Mouse (Mus musculus) stomach, embryonic 16.5 days (tissue): Measurements from ENCODE around the gene Ube2j1. TPM values are rescaled to one million over a fixed set of nuclear protein-coding genes. Genes with fewer than 3 reads are reported as not detected.

Source experiments
- ATAC-seq: fragments of 200-750 bp; cut with Nextera tagmentation; 2 replicates; pipeline ENCODE4 v1.8.0; 2017; ENCODE audit warnings: moderate number of reproducible peaks, moderate TSS enrichment; ENCODE audit not compliant: insufficient read depth, low FRiP score
- H3K27ac ChIP-seq: fragments of 300-500 bp; sonication (generic); 2 replicates; pipeline ENCODE4 v1.5.1; 2014; ENCODE audit warnings: low read length
- H3K27me3 ChIP-seq: fragments of 300-500 bp; sonication (generic); 2 replicates; pipeline ENCODE4 v1.6.1; 2014; ENCODE audit warnings: low read length, control low read depth, mixed read lengths; ENCODE audit not compliant: control insufficient read depth, insufficient read depth
- H3K36me3 ChIP-seq: fragments of 300-500 bp; sonication (generic); 2 replicates; pipeline ENCODE4 v1.6.1; 2014; ENCODE audit warnings: low read length; ENCODE audit not compliant: control insufficient read depth, insufficient read depth
- H3K4me1 ChIP-seq: fragments of 300-500 bp; sonication (generic); 2 replicates; pipeline ENCODE4 v1.6.1; 2014; ENCODE audit warnings: low read length, control low read depth, mixed read lengths; ENCODE audit not compliant: control insufficient read depth, insufficient read depth
- H3K4me2 ChIP-seq: fragments of 300-500 bp; sonication (generic); 2 replicates; pipeline ENCODE4 v1.6.1; 2014; ENCODE audit warnings: low read depth, low read length, mixed read lengths
- H3K4me3 ChIP-seq: fragments of 300-500 bp; sonication (generic); replicated peaks from 2 replicates; pipeline ENCODE4 v1.5.1; 2014; ENCODE audit warnings: mild to moderate bottlenecking, low read length
- H3K9ac ChIP-seq: fragments of 300-500 bp; sonication (generic); 2 replicates; pipeline ENCODE4 v1.6.1; 2014; ENCODE audit warnings: low read length
- H3K9me3 ChIP-seq: fragments of 300-500 bp; sonication (generic); replicated peaks from 2 replicates; pipeline ENCODE4 v1.6.1; 2016; ENCODE audit warnings: low read length, control low read depth; ENCODE audit not compliant: control insufficient read depth
- WGBS: fragments of 180-500 bp; shearing (Covaris S2); extraction: QIAGEN DNeasy Blood & Tissue Kit; methylation state at CpG from one replicate; pipeline ENCODE4 v1.1.7; 2014; 5-methylcytosine and 5-hydroxymethylcytosine counted together
- polyA plus RNA-seq: library from polyadenylated mRNA; unstranded; fragments of >200 nt; fragmentation: Nextera tagmentation; extraction: Ambion mirVana; gene quantifications from 2 replicates; pipeline ENCODE4 v1.2.1, GENCODE M21; 2015

Ube2j1 gene
- polyA plus RNA-seq, 1 experiment from 2014 or later = 44.3 TPM

DNA sequence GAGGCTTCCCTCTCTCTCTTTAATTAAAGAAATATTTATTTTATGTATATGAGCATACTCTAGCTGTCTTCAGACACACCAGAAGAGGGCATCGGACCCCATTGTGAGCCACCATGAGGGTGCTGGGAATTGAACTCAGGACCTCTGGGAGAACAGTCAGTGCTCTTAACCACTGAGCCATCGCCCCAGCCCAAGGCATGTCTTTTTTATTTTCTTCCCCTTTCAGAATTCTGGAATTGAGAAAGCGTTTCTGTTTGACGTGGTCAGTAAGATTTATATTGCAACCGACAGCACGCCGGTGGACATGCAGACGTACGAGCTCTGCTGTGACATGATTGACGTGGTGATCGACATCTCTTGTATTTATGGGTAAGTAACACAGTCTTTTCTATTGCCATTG is 24.4 kb upstream of the Ube2j1 start:
- Histone ChIP-seq H3K27me3 (no peaks in the 10 kb centered on the region), H3K4me2 (no peak overlapping the region), H3K9me3 (no peaks in the 10 kb centered on the region), H3K4me1 (no peaks in the 10 kb centered on the region), H3K36me3 (no peaks in the 10 kb centered on the region), H3K4me3 (no peak overlapping the region), H3K9ac (no peak overlapping the region), H3K27ac (no peak overlapping the region)
- 92% methylated on average over 11 of the region's 11 CpGs for WGBS
- ATAC-seq = no peak

DNA sequence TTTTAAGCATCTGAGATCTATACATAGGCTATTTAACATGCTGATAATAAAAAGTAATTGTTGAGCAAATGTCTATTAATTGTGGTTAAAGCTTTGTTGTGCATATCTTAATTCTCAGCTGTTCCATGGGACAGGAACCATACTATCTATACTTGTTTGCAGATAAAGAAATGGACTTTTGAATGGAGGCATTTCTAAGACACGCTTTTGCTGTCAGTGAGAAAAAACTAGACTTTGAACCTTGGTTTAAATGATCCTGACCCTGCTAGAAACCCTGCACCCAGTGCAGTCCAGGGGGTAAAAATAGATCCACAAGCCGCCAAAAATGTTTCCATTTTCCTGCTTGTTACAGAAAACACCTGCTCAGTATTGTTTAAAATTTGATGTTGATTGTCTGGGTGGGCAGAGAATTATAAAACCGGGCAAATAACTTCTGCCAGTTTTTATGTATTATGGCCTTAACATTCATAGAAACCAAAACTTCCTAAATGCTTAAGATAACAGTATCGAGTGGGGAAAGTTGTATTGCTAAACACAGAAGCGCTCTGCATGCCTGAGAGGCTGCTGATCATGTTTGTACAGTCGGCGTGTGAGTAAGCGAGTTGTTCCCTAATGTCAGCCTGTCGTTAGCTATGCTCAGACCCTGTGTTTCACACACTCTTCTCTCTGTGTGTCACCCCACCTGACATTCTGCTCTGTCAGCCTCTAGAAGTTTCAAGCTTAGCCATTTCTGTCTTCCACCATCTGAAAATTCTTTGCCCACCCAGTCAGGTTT is 23.6 kb upstream of the Ube2j1 start:
- ATAC-seq = no peak
- H3K4me1 ChIP-seq = no peaks in the 10 kb centered on the region
- WGBS = 52% methylated on average over 9 of the region's 9 CpGs
- no peaks in the 10 kb centered on the region for H3K36me3 ChIP-seq
- H3K27me3 ChIP-seq = no peaks in the 10 kb centered on the region
- no peak overlapping the region for H3K9ac ChIP-seq
- no peak overlapping the region for H3K4me3 ChIP-seq
- no peak overlapping the region for H3K27ac ChIP-seq
- H3K4me2 ChIP-seq = no peak overlapping the region
- no peaks in the 10 kb centered on the region for H3K9me3 ChIP-seq

DNA sequence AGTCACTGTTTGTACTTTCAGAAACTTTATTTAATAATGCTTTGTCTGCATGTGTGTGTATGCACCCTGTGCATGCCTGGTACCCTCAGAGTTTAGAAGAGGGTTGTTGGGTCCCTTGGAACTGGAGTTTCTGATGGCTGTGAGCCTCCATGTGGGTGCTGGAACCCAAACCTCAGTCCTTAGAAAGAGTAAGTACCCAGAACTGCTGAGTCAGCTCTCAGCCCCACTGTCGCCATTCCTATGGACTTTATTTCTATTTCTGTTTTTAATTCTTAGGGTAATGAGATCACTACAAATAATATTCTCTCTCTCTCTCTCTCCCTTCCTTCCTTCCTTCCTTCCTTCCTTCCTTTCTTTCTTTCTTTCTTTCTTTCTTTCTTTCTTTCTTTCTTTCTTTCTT is 21.1 kb upstream of the Ube2j1 start:
- ATAC-seq = no peak
- H3K27ac ChIP-seq = no peak overlapping the region

DNA sequence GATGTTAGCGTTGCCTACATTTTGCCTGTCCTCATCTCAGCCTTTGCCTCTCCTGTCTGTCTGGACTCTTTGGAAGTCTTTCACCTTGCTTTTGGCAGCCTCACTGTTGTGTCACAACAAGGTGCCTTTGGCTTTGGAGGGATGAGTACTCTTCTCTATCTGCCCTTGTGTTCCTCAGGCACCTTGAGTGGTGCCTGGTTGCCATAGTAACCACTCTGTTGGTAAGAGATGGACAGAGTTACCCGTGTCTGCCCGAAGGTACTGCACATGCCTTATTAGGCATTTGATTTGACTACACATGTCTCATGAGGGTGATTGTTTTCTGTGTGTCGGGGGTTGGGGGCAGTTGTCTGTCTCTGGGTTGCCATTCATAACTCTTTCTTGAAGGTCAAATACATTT is 18.7 kb upstream of the Ube2j1 start:
- H3K27ac ChIP-seq = no peak overlapping the region
- no peaks in the 10 kb centered on the region for H3K4me1 ChIP-seq
- ATAC-seq = no peak
- no peaks in the 10 kb centered on the region for H3K27me3 ChIP-seq
- H3K36me3 ChIP-seq = no peaks in the 10 kb centered on the region
- whole genome bisulfite sequencing = 82% methylated on average over 4 of the region's 4 CpGs
- no peak overlapping the region for H3K4me2 ChIP-seq
- no peak overlapping the region for H3K9ac ChIP-seq
- H3K9me3 ChIP-seq = no peaks in the 10 kb centered on the region
- no peak overlapping the region for H3K4me3 ChIP-seq

More for the DNA sequence above, 21.1 kb upstream of the Ube2j1 start:
- 97% methylated on average over 1 of the region's 1 CpGs for WGBS
- no peaks in the 10 kb centered on the region for H3K9me3 ChIP-seq
- no peaks in the 10 kb centered on the region for H3K4me1 ChIP-seq
- H3K4me3 ChIP-seq = no peak overlapping the region
- no peaks in the 10 kb centered on the region for H3K36me3 ChIP-seq
- H3K27me3 ChIP-seq = no peaks in the 10 kb centered on the region
- no peak overlapping the region for H3K4me2 ChIP-seq
- H3K9ac ChIP-seq = no peak overlapping the region

DNA sequence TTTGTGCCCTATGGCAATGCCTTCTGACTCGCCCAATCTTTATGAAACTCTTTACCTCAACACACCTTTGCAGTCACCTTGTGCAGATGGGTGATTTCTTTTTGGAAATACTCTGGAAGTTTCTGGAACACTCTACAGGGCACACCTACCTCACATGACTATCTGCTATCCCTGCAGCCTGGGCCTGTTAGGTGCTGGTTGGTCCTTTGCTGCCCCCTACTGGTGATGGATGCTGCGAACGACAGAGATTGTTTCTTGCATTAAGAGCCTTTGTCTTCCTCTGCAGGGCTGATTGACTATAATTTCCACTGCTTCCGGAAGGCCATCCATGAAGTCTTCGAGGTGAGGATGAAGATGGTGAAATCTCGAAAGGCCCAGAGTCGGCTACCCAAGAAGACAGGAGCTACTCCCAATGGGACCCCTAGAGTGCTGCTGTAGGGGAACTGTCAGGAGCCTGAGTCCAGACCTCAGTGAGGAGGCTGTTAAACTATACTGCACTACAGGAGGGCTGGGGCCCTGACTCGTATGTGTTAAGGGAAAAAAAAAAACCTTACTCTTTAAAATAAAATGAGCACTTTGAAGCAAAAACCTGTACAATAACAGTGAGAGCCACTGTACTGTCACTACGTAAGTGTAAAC is 12.7 kb upstream of the Ube2j1 start:
- Histone ChIP-seq H3K9me3 (no peaks in the 10 kb centered on the region), H3K4me3 (no peak overlapping the region), H3K4me1 (no peaks in the 10 kb centered on the region), H3K36me3 (no peaks in the 10 kb centered on the region), H3K27me3 (no peaks in the 10 kb centered on the region), H3K4me2 (no peak overlapping the region), H3K9ac (no peak overlapping the region), H3K27ac (no peak overlapping the region)
- 49% methylated on average over 9 of the region's 9 CpGs for WGBS
- peak; percentile 76; the same call in 1 of the 2 replicates for ATAC-seq

DNA sequence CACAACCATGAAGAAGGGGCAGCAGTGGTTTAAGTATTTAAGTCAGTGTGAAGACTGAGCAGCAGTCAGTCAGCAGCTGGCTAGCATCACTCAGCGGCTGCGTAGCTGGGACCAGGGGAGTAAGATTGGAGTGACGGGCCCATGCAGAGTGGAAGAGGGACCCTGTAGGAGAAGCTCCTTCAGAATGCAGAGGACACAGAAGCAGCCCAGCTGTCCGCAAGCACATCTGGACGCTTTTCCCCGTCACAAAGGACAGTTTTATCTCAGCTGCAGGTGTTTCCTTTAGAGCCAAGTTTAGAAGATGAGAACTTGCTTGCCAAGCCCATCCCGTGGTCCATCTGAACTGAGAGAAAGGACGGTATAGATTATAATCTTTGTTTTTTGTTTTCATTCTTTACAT is 6.8 kb upstream of the Ube2j1 start:
- WGBS = 68% methylated on average over 8 of the region's 8 CpGs
- H3K9me3 ChIP-seq = no peaks in the 10 kb centered on the region
- no peak overlapping the region for H3K9ac ChIP-seq
- H3K27me3 ChIP-seq = no peaks in the 10 kb centered on the region
- H3K4me3 ChIP-seq = no peak overlapping the region
- H3K4me2 ChIP-seq = no peak overlapping the region
- H3K4me1 ChIP-seq = no peaks in the 10 kb centered on the region
- ATAC-seq = no peak
- no peaks in the 10 kb centered on the region for H3K36me3 ChIP-seq
- H3K27ac ChIP-seq = no peak overlapping the region

DNA sequence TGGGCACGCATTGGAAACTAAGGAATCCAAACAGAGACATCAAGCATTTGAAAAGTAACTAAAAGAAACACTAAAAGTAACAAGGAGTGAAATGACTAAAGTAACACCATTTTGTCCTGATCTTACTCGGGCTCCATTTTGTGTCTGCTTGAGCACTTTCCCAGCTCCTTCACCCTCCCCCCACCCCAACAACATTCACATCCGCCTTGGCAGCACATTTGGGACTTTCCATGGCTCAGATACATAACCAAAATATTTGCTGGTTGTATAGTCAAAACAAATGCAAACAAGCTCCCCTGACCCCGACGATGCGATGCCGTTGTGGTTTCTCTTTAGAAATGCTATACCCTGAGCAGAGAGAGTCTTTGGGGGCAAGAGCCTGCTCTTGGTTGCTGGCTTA is 2.1 kb upstream of the Ube2j1 start:
- Histone ChIP-seq H3K27ac (no peak overlapping the region), H3K27me3 (no peaks in the 10 kb centered on the region), H3K4me1 (peaks cover 5% of the 10 kb centered on the region), H3K4me3 (no peak overlapping the region), H3K4me2 (no peak overlapping the region), H3K9me3 (no peaks in the 10 kb centered on the region), H3K9ac (no peak overlapping the region), H3K36me3 (no peaks in the 10 kb centered on the region)
- no peak for ATAC-seq
- 89% methylated on average over 7 of the region's 7 CpGs for WGBS

DNA sequence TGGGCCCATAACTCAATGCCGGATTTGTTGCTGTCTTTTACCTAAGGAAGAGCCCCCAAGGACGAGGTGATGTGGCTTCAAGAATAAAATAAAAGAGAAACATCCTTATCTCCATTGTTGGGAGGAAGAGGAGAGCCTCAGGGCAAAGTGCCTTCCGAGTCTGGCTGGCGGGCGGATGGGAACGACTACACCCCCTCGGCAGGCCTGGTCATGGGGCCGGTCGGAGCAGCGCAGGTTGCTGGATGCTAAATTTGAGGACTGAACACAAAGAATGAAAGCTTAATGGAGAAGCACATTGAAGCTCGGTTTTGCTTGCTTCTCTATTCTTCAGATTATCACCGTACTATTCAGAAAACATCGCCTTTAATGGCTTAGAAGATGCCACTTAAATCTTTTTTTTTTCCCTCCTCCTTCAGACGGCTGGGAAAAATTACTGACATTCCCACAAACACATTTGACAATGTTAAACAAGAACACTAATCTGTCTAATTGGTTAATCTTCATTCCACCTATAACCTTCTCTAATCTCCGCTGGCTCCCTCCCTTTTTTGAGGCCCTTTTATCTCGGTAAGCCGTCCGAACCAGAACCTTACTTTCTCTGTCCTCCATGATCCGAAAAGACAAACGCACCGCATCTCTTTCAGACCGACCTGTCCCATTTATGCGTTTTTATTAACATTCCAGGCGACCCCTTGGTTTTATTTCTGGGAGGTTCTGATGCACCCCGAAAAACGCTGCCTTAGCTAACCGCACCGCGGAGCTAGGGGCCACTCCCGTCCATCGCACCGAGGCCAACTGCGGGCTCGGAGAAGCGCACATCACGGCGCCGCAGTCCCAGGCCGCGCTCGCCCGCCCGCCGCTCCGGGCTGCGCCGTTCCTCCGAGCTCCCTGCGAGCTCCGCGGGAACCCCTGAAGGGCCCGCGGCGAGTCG is 687 bp upstream of the Ube2j1 start:
- peak overlapping the region; percentile 97 for H3K9ac ChIP-seq
- peaks cover 7% of the 10 kb centered on the region for H3K4me1 ChIP-seq
- H3K9me3 ChIP-seq = peaks cover 4% of the 10 kb centered on the region; the same call in 1 of the 2 replicates
- peak overlapping the region; percentile 79 for H3K4me2 ChIP-seq
- 3% methylated on average over 55 of the region's 55 CpGs for WGBS
- no peaks in the 10 kb centered on the region; the same call in 1 of the 2 replicates for H3K36me3 ChIP-seq
- H3K27ac ChIP-seq = peak overlapping the region; percentile 83
- H3K4me3 ChIP-seq = peak overlapping the region; percentile 91
- no peaks in the 10 kb centered on the region for H3K27me3 ChIP-seq
- peak; percentile 74 for ATAC-seq
